Mouse (Mus musculus) intestine, embryonic 16.5 days (tissue): Measurements from ENCODE around the gene Prps2. TPM values are rescaled to one million over a fixed set of nuclear protein-coding genes. Genes with fewer than 3 reads are reported as not detected.
"Not testable (repeated sequence)": the region's sequence is repeated elsewhere in the genome, so short reads cannot be mapped to it uniquely, and the experiment has no call there.

Experiments used
- ATAC-seq: fragments of 200-750 bp; cut with Nextera tagmentation; 2 replicates; pipeline ENCODE4 v1.8.0; 2017; ENCODE audit warnings: moderate TSS enrichment, moderate library complexity
- H3K27ac ChIP-seq: fragments of 300-500 bp; sonication (generic); 2 replicates; pipeline ENCODE4 v1.5.1; 2014; ENCODE audit warnings: mild to moderate bottlenecking, low read length
- H3K27me3 ChIP-seq: fragments of 300-500 bp; sonication (generic); replicated peaks from 2 replicates; pipeline ENCODE4 v1.6.1; 2014; ENCODE audit warnings: low read length, control low read depth, mixed read lengths; ENCODE audit not compliant: control insufficient read depth, insufficient read depth
- H3K36me3 ChIP-seq: fragments of 300-500 bp; sonication (generic); 2 replicates; pipeline ENCODE4 v1.6.1; 2014; ENCODE audit warnings: low read length, control low read depth; ENCODE audit not compliant: control insufficient read depth, insufficient read depth
- H3K4me1 ChIP-seq: fragments of 300-500 bp; sonication (generic); 2 replicates; pipeline ENCODE4 v1.6.1; 2014; ENCODE audit warnings: low read length, control low read depth, mixed read lengths; ENCODE audit not compliant: control insufficient read depth, insufficient read depth
- H3K4me2 ChIP-seq: fragments of 300-500 bp; sonication (generic); 2 replicates; pipeline ENCODE4 v1.6.1; 2014; ENCODE audit warnings: low read depth, low read length, control low read depth
- H3K4me3 ChIP-seq: fragments of 300-500 bp; sonication (generic); 2 replicates; pipeline ENCODE4 v1.5.1; 2014; ENCODE audit warnings: mild to moderate bottlenecking, low read length
- H3K9ac ChIP-seq: fragments of 300-500 bp; sonication (generic); 2 replicates; pipeline ENCODE4 v1.6.1; 2014; ENCODE audit warnings: low read depth, low read length
- H3K9me3 ChIP-seq: fragments of 300-500 bp; sonication (generic); 2 replicates; pipeline ENCODE4 v1.6.1; 2016; ENCODE audit warnings: low read length, control low read depth; ENCODE audit not compliant: control insufficient read depth
- WGBS: fragments of 180-500 bp; shearing (Covaris S2); extraction: QIAGEN DNeasy Blood & Tissue Kit; methylation state at CpG from one replicate; pipeline ENCODE4 v1.1.7; 2014; 5-methylcytosine and 5-hydroxymethylcytosine counted together
- polyA plus RNA-seq: library from polyadenylated mRNA; unstranded; fragments of >200 nt; fragmentation: Nextera tagmentation; extraction: Ambion mirVana; gene quantifications from 2 replicates; pipeline ENCODE4 v1.2.1, GENCODE M21; 2015

The Prps2 gene
- polyA plus RNA-seq, 1 experiment from 2014 or later: 32.0 TPM

DNA sequence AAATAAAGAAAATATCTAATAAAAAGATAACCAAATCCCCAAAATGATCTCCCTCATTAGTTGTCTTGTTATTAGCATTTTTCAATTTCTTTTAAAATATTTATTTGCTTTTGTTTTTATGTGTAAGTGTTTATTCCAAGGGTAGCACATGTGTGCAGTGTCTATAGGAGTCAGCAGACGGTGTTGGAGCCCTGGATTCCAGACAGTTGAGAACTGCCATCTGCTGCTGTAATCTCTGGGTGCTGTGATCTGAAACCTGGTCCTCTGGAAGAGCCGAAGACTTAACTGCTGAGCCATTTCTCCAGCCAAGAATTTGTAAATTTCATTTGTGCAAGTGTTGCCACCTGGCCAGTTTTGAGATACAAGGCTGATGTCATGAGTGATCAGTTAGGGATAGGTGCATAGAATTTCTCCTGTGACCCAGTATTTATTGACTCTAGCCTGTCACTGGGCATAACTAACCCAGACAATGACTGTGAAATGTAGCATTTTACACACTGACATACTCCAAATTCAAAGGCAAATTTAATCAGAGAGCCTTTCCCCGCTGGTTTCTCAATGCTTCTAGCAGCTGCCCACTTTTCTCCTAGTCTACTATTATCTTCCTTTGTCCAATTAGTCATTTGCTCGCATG is 67.3 kb downstream of the Prps2 start:
- Histone ChIP-seq H3K27ac (no peak overlapping the region), H3K4me1 (no peaks in the 10 kb centered on the region), H3K4me3 (no peak overlapping the region), H3K4me2 (no peak overlapping the region), H3K9ac (no peak overlapping the region), H3K36me3 (no peaks in the 10 kb centered on the region), H3K9me3 (no peaks in the 10 kb centered on the region), H3K27me3 (no peaks in the 10 kb centered on the region)
- WGBS: 63% methylated on average over 4 of the region's 4 CpGs
- ATAC-seq: no peak

DNA sequence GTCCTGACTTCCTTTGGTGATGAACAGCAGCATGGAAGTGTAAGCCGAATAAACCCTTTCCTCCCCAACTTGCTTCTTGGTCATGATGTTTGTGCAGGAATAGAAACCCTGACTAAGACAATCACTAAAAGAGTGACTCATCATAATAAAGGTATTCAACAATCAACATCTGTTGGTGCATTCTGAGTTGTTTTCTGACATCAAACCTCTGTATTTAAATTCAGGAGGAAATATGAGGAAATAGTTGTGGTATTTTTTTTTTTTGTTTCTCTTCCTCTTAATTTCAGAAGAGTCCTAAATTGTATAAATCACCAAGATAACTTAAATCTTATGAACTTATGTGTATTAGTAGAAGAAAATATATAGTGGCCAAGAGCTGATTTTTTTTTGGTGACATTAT is 80.5 kb downstream of the Prps2 start:
- not testable (repeated sequence) for H3K9ac ChIP-seq, H3K36me3 ChIP-seq, H3K27me3 ChIP-seq, H3K9me3 ChIP-seq, H3K4me2 ChIP-seq, H3K4me1 ChIP-seq, ATAC-seq, H3K4me3 ChIP-seq, H3K27ac ChIP-seq
- WGBS: no CpG with 5 or more reads among the region's 1 CpGs

Other genes starting within 250 kb of the Prps2 start
- gene Tmsb4x, start 173.4 kb downstream of the Prps2 start, polyA plus RNA-seq: 2,883 and 3,085 TPM in 2 replicates
- 0.35 and 0.66 TPM in 2 replicates for gene Tlr8, start 118.4 kb downstream of the Prps2 start, polyA plus RNA-seq
- gene Tlr7, start 52.2 kb downstream of the Prps2 start, polyA plus RNA-seq: 0.54 and 0.57 TPM in 2 replicates